Mouse (Mus musculus) embryonic facial prominence, embryonic 10.5 days (tissue): ENCODE data around the gene Col17a1. TPM values are rescaled to one million over a fixed set of nuclear protein-coding genes. Genes with fewer than 3 reads are reported as not detected.

Experiments
- DNase-seq: peaks from one replicate; pipeline ENCODE4 v3.0.0-alpha.2; 2017; ENCODE audit warnings: low spot score
- H3K27ac ChIP-seq: fragments of 300-500 bp; sonication (generic); replicated peaks from 2 replicates; pipeline ENCODE4 v1.5.1; 2016; ENCODE audit warnings: mild to moderate bottlenecking
- H3K27me3 ChIP-seq: fragments of 300-500 bp; sonication (generic); replicated peaks from 2 replicates; pipeline ENCODE4 v1.6.1; 2016; ENCODE audit warnings: low read depth, mild to moderate bottlenecking; ENCODE audit not compliant: poor library complexity, severe bottlenecking
- H3K36me3 ChIP-seq: fragments of 300-500 bp; sonication (generic); replicated peaks from 2 replicates; pipeline ENCODE4 v1.6.1; 2016; ENCODE audit warnings: mild to moderate bottlenecking, moderate library complexity
- H3K4me1 ChIP-seq: fragments of 300-500 bp; sonication (generic); 2 replicates; pipeline ENCODE4 v1.6.1; 2016
- H3K4me3 ChIP-seq: fragments of 300-500 bp; sonication (generic); 2 replicates; pipeline ENCODE4 v1.5.1; 2016; ENCODE audit warnings: mild to moderate bottlenecking, moderate library complexity
- H3K9me3 ChIP-seq: fragments of 300-500 bp; sonication (generic); 2 replicates; pipeline ENCODE4 v1.6.1; 2016; ENCODE audit warnings: mild to moderate bottlenecking
- WGBS: fragments of 180-500 bp; shearing (Covaris S2); methylation state at CpG from one replicate; pipeline ENCODE4 v1.1.7; 2016; 5-methylcytosine and 5-hydroxymethylcytosine counted together
- polyA plus RNA-seq: library from polyadenylated mRNA; unstranded; fragments of >200 nt; fragmentation: Nextera tagmentation; extraction: Ambion mirVana; gene quantifications from 2 replicates; pipeline ENCODE4 v1.2.1, GENCODE M21; 2016

The Col17a1 gene
- polyA plus RNA-seq, 1 experiment from 2014 or later = 1.6 TPM

GRCm38 (mm10) chr19:47629068-47629467, 62.8 kb downstream of the Col17a1 start:
- no peaks in the 10 kb centered on the region for H3K4me1 ChIP-seq
- H3K27me3 ChIP-seq = no peaks in the 10 kb centered on the region
- H3K36me3 ChIP-seq = peaks cover 51% of the 10 kb centered on the region
- H3K27ac ChIP-seq = no peak overlapping the region
- no peaks in the 10 kb centered on the region for H3K9me3 ChIP-seq
- 82% methylated on average over 5 of the region's 5 CpGs for WGBS
- H3K4me3 ChIP-seq = no peak overlapping the region
- no peak for DNase-seq

DNA sequence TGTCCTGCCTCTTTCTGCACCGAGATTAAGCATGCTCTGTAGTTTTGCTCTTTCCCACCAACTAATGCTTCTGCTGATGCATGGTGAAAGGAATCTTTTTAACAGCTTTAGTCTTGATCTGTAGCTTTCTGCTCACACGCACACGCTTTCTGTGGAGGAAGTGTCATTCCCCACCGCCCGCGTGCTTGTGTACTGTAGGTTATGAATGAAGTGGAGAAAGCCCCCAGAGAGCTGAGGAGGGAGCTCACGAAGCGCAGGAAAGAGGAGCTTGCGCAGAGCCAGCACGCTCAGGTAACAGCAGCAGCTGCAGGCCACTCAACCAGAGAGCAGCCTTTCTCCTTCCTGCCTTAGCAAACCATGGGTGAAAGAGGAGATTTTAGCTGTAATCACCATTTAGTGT, 64.4 kb downstream of the Col17a1 start:
- H3K27ac ChIP-seq = no peak overlapping the region
- DNase-seq = no peak
- H3K9me3 ChIP-seq = no peaks in the 10 kb centered on the region
- peaks cover 60% of the 10 kb centered on the region for H3K36me3 ChIP-seq
- no peaks in the 10 kb centered on the region for H3K27me3 ChIP-seq
- WGBS = 95% methylated on average over 10 of the region's 10 CpGs
- H3K4me3 ChIP-seq = no peak overlapping the region
- no peaks in the 10 kb centered on the region for H3K4me1 ChIP-seq

DNA sequence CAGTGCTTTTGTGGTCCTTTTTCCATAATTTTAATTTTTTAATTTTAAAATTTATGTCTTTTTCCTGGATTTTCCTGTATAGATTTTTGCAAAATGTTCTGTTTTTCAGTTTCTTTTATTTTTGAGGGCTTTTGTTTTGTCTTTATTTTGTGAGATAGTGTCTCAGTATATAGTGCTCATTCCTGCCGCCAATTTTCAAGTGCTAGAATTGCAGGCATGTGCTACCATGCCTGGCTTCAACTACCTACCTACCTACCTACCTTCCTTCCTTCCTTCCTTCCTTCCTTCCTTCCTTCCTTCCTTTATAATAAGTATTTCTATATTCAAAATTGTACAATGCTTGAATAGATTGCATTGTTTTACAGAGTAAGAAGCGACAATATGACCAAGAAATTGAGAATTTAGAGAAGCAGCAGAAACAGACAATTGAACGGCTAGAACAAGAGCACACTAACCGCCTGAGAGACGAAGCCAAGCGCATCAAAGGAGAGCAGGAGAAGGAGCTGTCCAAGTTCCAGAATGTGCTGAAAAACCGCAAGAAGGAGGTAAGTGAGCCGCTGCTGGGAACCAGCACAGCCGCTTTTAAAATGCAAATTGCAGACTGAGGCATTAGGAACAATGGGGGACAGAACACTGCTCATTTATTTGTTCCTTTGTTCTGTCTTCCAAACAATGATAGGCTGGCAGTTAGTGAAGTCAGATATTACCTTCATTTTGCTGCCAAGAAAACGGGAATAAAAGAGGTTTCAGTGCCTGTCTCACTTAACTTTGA, 66.8 kb downstream of the Col17a1 start:
- WGBS = 52% methylated on average over 10 of the region's 10 CpGs
- H3K9me3 ChIP-seq = no peaks in the 10 kb centered on the region
- H3K36me3 ChIP-seq = peaks cover 68% of the 10 kb centered on the region
- no peaks in the 10 kb centered on the region for H3K27me3 ChIP-seq
- DNase-seq = no peak
- H3K4me3 ChIP-seq = no peak overlapping the region
- H3K27ac ChIP-seq = no peak overlapping the region
- H3K4me1 ChIP-seq = no peaks in the 10 kb centered on the region

DNA sequence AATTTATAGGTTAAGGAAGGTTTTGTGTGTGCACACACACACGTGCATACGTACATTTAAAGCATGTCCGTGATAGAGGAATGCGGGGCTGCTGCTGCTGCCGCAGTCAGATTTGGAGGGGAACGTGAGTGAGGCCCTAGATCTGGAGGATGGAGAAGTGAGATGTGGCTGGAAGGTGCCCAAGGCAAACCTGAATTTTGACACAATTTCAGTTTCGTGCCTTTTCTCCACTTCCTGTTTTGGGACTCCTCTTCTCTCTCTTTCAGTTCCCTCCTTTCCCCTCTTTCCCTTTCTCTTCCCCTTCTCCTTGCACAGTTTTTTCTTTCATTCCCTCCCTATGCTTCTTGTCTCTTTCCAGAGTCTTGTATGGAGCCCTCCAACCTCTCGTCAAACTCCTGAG, 70.4 kb downstream of the Col17a1 start:
- Histone ChIP-seq H3K4me3 (no peak overlapping the region), H3K27me3 (no peaks in the 10 kb centered on the region), H3K27ac (no peak overlapping the region), H3K9me3 (no peaks in the 10 kb centered on the region), H3K36me3 (peaks cover 91% of the 10 kb centered on the region), H3K4me1 (no peaks in the 10 kb centered on the region)
- WGBS = 87% methylated on average over 8 of the region's 8 CpGs
- no peak for DNase-seq

DNA sequence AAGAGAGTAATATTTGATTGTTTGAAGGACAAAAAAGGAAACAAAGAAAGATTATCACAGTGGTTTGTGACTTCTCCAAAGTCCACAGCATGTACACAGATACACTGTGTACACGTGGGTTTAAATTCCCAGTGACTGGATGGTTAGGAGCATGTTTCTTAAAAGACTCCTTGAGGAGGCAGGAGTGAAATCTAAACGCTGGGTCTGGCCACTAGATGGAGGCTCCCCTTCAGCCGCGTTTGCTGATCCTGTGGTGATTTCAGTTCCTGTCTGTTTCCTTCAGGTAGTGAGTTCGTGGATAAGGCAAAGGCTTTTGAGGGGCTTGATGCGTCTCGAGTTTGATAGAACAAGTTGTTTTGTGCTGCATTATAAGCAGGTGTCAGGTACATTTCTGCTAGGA, 78.5 kb downstream of the Col17a1 start:
- no peaks in the 10 kb centered on the region for H3K27me3 ChIP-seq
- WGBS = 53% methylated on average over 7 of the region's 7 CpGs
- H3K9me3 ChIP-seq = no peaks in the 10 kb centered on the region
- no peak for DNase-seq
- H3K36me3 ChIP-seq = peaks cover 57% of the 10 kb centered on the region
- H3K27ac ChIP-seq = no peak overlapping the region
- H3K4me1 ChIP-seq = no peaks in the 10 kb centered on the region
- no peak overlapping the region for H3K4me3 ChIP-seq

GRCm38 (mm10) chr19:47608513-47608912, 83.4 kb downstream of the Col17a1 start:
- no peak for DNase-seq
- WGBS = 75% methylated on average over 3 of the region's 3 CpGs
- H3K4me3 ChIP-seq = no peak overlapping the region
- peaks cover 22% of the 10 kb centered on the region for H3K36me3 ChIP-seq
- H3K4me1 ChIP-seq = no peaks in the 10 kb centered on the region
- H3K27ac ChIP-seq = no peak overlapping the region
- H3K27me3 ChIP-seq = no peaks in the 10 kb centered on the region
- H3K9me3 ChIP-seq = no peaks in the 10 kb centered on the region

Other genes with a start within 250 kb of the Col17a1 start
- 2.6 and 2.9 TPM in 2 replicates for gene Sh3pxd2a, start 227.7 kb downstream of the Col17a1 start, polyA plus RNA-seq
- 68.3 and 70.6 TPM in 2 replicates for gene Stn1, start 154.6 kb downstream of the Col17a1 start, polyA plus RNA-seq
- 7.8 and 8.9 TPM in 2 replicates for gene Slk, start 112.4 kb downstream of the Col17a1 start, polyA plus RNA-seq
- gene Sfr1, start 39.6 kb upstream of the Col17a1 start, polyA plus RNA-seq = 287 and 300 TPM in 2 replicates
- gene Gsto1, start 162.9 kb upstream of the Col17a1 start, polyA plus RNA-seq = 189 and 190 TPM in 2 replicates
- gene Gsto2, start 173.4 kb upstream of the Col17a1 start, polyA plus RNA-seq = 0.74 and 1.0 TPM in 2 replicates
- gene Cfap43, start 227.2 kb upstream of the Col17a1 start, polyA plus RNA-seq = 0.02 and 0.08 TPM in 2 replicates
- gene Itprip, start 227.2 kb upstream of the Col17a1 start, polyA plus RNA-seq = 19.9 and 21.4 TPM in 2 replicates
- gene Cfap58, start 245.6 kb upstream of the Col17a1 start, polyA plus RNA-seq = not detected in 2 replicates